Mouse (Mus musculus): ENCODE data around the gene Auts2. TPM values are rescaled to one million over a fixed set of nuclear protein-coding genes. Genes with fewer than 3 reads are reported as not detected.

The Auts2 gene
- polyA plus RNA-seq, 1 experiment = 10.4 TPM

DNA sequence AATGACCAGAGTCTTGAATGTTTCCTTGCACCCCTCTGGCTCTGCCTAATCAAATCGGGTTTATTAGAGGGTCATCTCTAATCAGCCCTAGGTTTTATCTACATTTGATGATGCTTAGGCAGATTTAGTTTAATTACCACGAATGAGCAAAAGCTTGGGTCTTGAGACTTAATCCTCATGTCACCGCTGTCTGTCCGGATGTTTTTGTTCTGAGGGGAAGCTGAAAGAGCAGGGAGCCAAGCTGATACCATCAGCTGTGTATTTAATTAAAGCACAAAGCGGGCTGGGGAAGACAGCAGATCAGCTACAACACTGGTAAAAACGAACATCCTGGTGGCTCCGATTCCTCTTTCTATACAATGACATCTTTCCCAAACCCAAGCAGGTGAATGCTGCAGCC is 56.3 kb downstream of the Auts2 start:
- WGBS = 79% methylated on average over 7 of the region's 7 CpGs
- Histone ChIP-seq H3K27me3 (ENCODE audit: control insufficient read depth, insufficient read depth, low read length) (no peaks in the 10 kb centered on the region), H3K27ac (ENCODE audit: insufficient read depth, low read depth, low read length) (no peak overlapping the region), H3K4me3 (ENCODE audit: low read depth, low read length) (no peak overlapping the region), H3K36me3 (ENCODE audit: control insufficient read depth, insufficient read depth, low read length) (no peaks in the 10 kb centered on the region), H3K4me1 (ENCODE audit: control insufficient read depth, insufficient read depth, insufficient read length, low read length) (peaks cover 3% of the 10 kb centered on the region; the same call in 1 of the 2 replicates)
- TF ChIP-seq POLR2A (IDR thresholded peaks at IDR 0.05; ENCODE audit: low read depth, low read length) = no peak
- no peak for TF ChIP-seq CTCF (IDR thresholded peaks at IDR 0.05; ENCODE audit: extremely low read depth, insufficient read length, insufficient replicate concordance, low read depth, low read length)

DNA sequence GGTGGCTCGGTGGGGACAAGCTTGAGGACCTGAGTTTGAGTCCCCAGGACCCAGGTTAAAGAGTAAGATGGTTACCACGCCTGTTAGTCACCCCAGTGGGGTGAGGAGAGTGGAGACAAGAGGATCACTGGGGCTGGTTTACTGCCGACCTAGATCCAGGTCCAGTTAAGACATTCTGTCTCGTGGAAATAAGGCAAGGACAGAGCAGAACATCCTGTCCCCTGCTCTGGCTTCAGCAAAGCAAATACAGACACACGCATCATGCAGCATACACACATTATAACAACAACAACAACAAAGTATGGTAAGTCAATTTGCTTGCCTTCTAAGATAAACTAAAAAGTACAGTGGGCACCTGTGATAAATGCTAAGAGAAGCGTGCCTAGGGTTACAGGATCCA is 57.1 kb downstream of the Auts2 start:
- Histone ChIP-seq H3K36me3 (ENCODE audit: control insufficient read depth, insufficient read depth, low read length) (no peaks in the 10 kb centered on the region), H3K4me1 (ENCODE audit: control insufficient read depth, insufficient read depth, insufficient read length, low read length) (no peaks in the 10 kb centered on the region), H3K27ac (ENCODE audit: insufficient read depth, low read depth, low read length) (no peak overlapping the region), H3K27me3 (ENCODE audit: control insufficient read depth, insufficient read depth, low read length) (no peaks in the 10 kb centered on the region), H3K4me3 (ENCODE audit: low read depth, low read length) (no peak overlapping the region)
- WGBS = 79% methylated on average over 6 of the region's 6 CpGs
- TF ChIP-seq POLR2A (IDR thresholded peaks at IDR 0.05; ENCODE audit: low read depth, low read length) (no peak), CTCF (IDR thresholded peaks at IDR 0.05; ENCODE audit: extremely low read depth, insufficient read length, insufficient replicate concordance, low read depth, low read length) (no peak)

DNA sequence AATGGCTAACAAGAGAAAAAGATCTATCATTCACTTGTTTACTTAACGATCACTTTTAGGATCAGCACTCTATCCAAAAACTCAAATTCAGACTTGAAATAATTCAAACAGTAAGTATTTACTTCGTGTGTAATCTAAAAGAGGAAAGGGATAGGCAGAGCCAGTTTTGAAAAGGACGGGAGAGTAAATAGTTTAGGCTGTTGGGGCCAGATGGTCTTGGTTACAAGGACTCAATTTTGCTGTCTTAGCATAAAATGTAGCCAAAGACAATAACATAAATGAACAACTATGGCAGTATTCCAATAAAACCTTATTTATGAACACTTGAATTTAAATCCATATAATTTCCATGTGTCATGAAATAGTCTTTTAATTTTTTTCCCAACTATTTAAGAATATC is 57.7 kb downstream of the Auts2 start:
- Histone ChIP-seq H3K4me3 (ENCODE audit: low read depth, low read length) (no peak overlapping the region), H3K27me3 (ENCODE audit: control insufficient read depth, insufficient read depth, low read length) (no peaks in the 10 kb centered on the region), H3K27ac (ENCODE audit: insufficient read depth, low read depth, low read length) (no peak overlapping the region), H3K4me1 (ENCODE audit: control insufficient read depth, insufficient read depth, insufficient read length, low read length) (no peaks in the 10 kb centered on the region), H3K36me3 (ENCODE audit: control insufficient read depth, insufficient read depth, low read length) (no peaks in the 10 kb centered on the region)
- TF ChIP-seq CTCF (IDR thresholded peaks at IDR 0.05; ENCODE audit: extremely low read depth, insufficient read length, insufficient replicate concordance, low read depth, low read length) (no peak), POLR2A (IDR thresholded peaks at IDR 0.05; ENCODE audit: low read depth, low read length) (no peak)
- 67% methylated on average over 3 of the region's 3 CpGs for WGBS

DNA sequence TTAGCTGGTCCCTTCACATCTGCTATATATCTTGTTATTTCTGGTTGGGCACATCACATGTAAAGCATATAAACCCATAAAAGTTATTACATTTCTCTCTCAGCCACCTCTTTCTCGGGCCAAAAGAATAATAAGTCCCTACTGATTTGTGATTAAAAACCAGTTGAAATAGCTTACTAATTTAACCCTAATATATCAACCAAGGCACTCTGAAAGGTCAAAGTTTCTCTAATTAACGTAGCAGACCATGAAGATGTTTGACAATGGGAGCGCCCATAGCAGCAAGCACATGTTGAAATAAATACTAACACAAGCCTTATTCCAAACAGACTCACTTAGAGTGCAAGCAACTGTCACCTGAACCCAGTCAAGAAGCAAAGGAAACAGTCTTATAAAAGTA is 61.7 kb downstream of the Auts2 start:
- TF ChIP-seq CTCF (IDR thresholded peaks at IDR 0.05; ENCODE audit: extremely low read depth, insufficient read length, insufficient replicate concordance, low read depth, low read length) (no peak), POLR2A (IDR thresholded peaks at IDR 0.05; ENCODE audit: low read depth, low read length) (no peak)
- Histone ChIP-seq H3K4me3 (ENCODE audit: low read depth, low read length) (no peak overlapping the region), H3K36me3 (ENCODE audit: control insufficient read depth, insufficient read depth, low read length) (no peaks in the 10 kb centered on the region), H3K4me1 (ENCODE audit: control insufficient read depth, insufficient read depth, insufficient read length, low read length) (no peaks in the 10 kb centered on the region), H3K27me3 (ENCODE audit: control insufficient read depth, insufficient read depth, low read length) (no peaks in the 10 kb centered on the region), H3K27ac (ENCODE audit: insufficient read depth, low read depth, low read length) (no peak overlapping the region)
- 46% methylated on average over 3 of the region's 3 CpGs for WGBS

DNA sequence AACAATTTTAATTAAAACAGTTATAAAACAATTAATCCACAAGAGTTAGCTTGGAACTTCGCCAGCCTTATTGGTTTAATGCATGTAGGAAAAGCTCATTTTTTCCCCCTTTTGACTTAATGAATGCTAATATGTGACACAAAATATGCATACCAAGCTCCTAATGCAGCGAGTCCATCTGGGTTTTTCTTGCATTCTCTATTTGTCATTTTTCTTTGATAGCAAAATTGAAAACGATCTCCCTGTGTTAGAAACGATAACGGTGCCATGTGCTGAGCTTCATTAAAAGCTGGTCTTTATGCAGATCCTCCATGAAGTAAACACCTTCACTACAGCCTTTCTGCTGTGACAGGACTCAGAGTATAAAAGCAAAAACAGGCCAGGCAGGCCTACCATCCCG is 62.7 kb downstream of the Auts2 start:
- WGBS = 90% methylated on average over 6 of the region's 6 CpGs
- TF ChIP-seq CTCF (IDR thresholded peaks at IDR 0.05; ENCODE audit: extremely low read depth, insufficient read length, insufficient replicate concordance, low read depth, low read length) = no peak
- TF ChIP-seq POLR2A (IDR thresholded peaks at IDR 0.05; ENCODE audit: low read depth, low read length) = no peak
- Histone ChIP-seq H3K4me3 (ENCODE audit: low read depth, low read length) (no peak overlapping the region), H3K27me3 (ENCODE audit: control insufficient read depth, insufficient read depth, low read length) (no peaks in the 10 kb centered on the region), H3K4me1 (ENCODE audit: control insufficient read depth, insufficient read depth, insufficient read length, low read length) (no peaks in the 10 kb centered on the region), H3K36me3 (ENCODE audit: control insufficient read depth, insufficient read depth, low read length) (no peaks in the 10 kb centered on the region), H3K27ac (ENCODE audit: insufficient read depth, low read depth, low read length) (no peak overlapping the region)

DNA sequence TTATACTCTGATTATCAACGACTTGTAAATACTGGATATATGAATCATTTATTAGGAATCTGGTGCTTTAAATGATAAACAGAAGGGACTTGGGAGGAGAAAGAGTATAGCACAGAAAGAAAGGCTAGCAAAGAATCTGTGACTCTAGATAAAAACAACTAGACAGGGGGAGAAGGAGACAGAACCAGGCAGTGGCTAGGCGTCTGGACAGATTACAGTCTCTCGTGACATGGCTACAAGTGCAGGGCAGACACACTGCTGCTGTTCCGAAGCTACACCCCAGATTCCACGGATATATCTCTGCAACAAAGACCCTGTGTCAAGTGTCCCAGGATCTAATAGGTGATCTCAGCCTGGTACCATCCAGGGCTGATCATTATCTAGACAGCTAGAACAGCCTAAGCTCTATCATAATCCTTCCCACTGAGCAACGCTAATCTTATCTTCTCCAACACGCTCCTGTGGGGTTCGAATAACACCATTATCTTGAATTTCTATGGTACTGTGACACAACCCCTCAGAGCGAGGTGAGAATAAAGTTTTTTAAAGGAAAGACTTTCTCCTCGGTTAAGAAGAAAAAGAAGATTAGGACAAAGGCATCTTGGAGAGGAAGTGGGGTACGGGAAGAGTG is 63.8 kb downstream of the Auts2 start:
- no peak overlapping the region for H3K4me3 ChIP-seq (ENCODE audit: low read depth, low read length)
- TF ChIP-seq CTCF (IDR thresholded peaks at IDR 0.05; ENCODE audit: extremely low read depth, insufficient read length, insufficient replicate concordance, low read depth, low read length) (no peak), POLR2A (IDR thresholded peaks at IDR 0.05; ENCODE audit: low read depth, low read length) (no peak)
- 50% methylated on average over 11 of the region's 11 CpGs for WGBS
- no peaks in the 10 kb centered on the region for H3K27me3 ChIP-seq (ENCODE audit: control insufficient read depth, insufficient read depth, low read length)
- H3K4me1 ChIP-seq (ENCODE audit: control insufficient read depth, insufficient read depth, insufficient read length, low read length) = no peaks in the 10 kb centered on the region
- no peaks in the 10 kb centered on the region for H3K36me3 ChIP-seq (ENCODE audit: control insufficient read depth, insufficient read depth, low read length)
- no peak overlapping the region for H3K27ac ChIP-seq (ENCODE audit: insufficient read depth, low read depth, low read length)

DNA sequence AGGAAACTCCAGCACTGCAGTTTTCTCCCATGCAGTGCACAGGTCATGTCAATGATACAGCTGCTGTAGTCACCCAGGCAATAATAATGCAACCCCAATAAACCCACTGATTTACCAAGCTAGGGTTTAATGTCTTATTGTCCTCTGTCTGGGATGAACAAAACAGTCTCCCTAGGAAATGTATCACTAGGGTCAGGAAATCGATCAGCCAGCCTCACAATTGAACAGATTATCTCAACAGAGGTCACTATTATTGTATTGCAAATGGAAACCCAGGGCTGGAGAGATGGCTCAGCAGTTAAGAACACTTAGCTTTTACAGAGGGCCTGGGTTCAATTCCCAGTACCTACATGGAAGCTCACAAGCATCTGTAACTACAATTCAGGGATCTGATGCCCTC is 65.6 kb downstream of the Auts2 start:
- no peaks in the 10 kb centered on the region for H3K36me3 ChIP-seq (ENCODE audit: control insufficient read depth, insufficient read depth, low read length)
- no peak overlapping the region for H3K27ac ChIP-seq (ENCODE audit: insufficient read depth, low read depth, low read length)
- 53% methylated on average over 1 of the region's 1 CpGs for WGBS
- no peaks in the 10 kb centered on the region for H3K27me3 ChIP-seq (ENCODE audit: control insufficient read depth, insufficient read depth, low read length)
- no peak for TF ChIP-seq CTCF (IDR thresholded peaks at IDR 0.05; ENCODE audit: extremely low read depth, insufficient read length, insufficient replicate concordance, low read depth, low read length)
- no peak overlapping the region for H3K4me3 ChIP-seq (ENCODE audit: low read depth, low read length)
- no peaks in the 10 kb centered on the region for H3K4me1 ChIP-seq (ENCODE audit: control insufficient read depth, insufficient read depth, insufficient read length, low read length)

Measured in small intestine, adult 2 months (tissue).